In the genomic region with DNA sequence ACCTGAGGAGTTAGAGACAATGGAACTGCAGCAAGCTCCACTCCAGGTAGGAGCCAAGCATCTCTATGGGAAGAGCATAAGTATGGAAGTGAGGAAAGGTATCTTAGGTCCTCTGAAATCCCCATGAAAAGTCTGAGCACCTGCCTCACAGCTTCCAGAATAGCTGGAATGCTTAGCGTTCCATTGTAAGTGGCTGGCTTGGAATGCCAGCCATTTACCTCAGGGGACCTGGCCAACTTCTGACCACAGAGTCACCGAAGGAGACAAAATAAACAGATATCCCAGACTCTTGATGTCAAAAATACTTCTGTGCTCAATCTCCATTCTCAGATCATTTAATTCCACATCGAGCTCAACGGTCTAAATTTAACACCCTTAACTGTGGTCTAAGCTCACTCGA, we compare ENCODE assay signal across 24 mouse cellular contexts.
A peak's percentile ranks its signal among the peaks of the same experiment; 100 is the strongest.
DNase-seq lines count a peak whose midpoint lies in the region; ATAC-seq and TF ChIP-seq lines count a peak whose summit lies in the region.
"Had no signal": no experiment of that assay in that cellular context is flagged by ENCODE, and none has a peak within 500 bp of the region (broad histone marks: within the 10 kb centered on the region; RNA-seq: fewer than 3 reads in every experiment).

No protein-coding gene starts in this region.

- POLR2A ChIA-PET in Patski (lab: Charles Lee), result interaction anchor here (0.7 kb wide), 1 partner anchor 16 kb away, joined by 4 read pairs; no protein-coding TSS in a partner anchor

- WGBS in cerebellum, adult 2 months, result 83% methylated on average over 5 of the region's 5 CpGs

- no peak for TF ChIP-seq CTCF in Patski (IDR thresholded peaks at IDR 0.05)
- TF ChIP-seq CTCF in cerebellum, adult 2 months (IDR thresholded peaks at IDR 0.05; ENCODE audit: borderline replicate concordance, insufficient read depth, low read depth, low read length), result no peak

- intact Hi-C loops in left cerebral cortex, postnatal 14 days (cut with DNase I), result no loop called here
- intact Hi-C loops in left cerebral cortex, postnatal 36 days (cut with DNase I), result no loop called here

- ATAC-seq in Patski, result peak; percentile 80
- ATAC-seq: forebrain, embryonic 13.5 days; hindbrain, embryonic 16.5 days; midbrain, embryonic 13.5 days had no signal

- CTCF ChIA-PET in Patski (lab: Charles Lee), result interaction anchor here (0.9 to 1.6 kb wide), 3 partner anchors 35 to 523 kb away, joined by 3 to 5 read pairs (median 3); no protein-coding TSS in a partner anchor

- H3K4me1 ChIP-seq in cerebellum, adult 2 months (ENCODE audit: control insufficient read depth, insufficient read depth, low read length), result no peaks in the 10 kb centered on the region
- H3K4me1 ChIP-seq: liver, embryonic 15.5 days had no signal

- no peak overlapping the region for H3K27ac ChIP-seq in cerebellum, adult 2 months (ENCODE audit: insufficient read depth, low read length)
- H3K27ac ChIP-seq: embryonic facial prominence, embryonic 10.5 days; embryonic facial prominence, embryonic 15.5 days; forebrain, embryonic 13.5 days; liver, embryonic 15.5 days; macrophage; midbrain, embryonic 13.5 days; neural tube, embryonic 13.5 days had no signal

- no peak overlapping the region for H3K4me3 ChIP-seq in cerebellum, adult 2 months (replicated peaks; ENCODE audit: insufficient read depth, low read depth, low read length)
- H3K4me3 ChIP-seq: embryonic facial prominence, embryonic 10.5 days; embryonic facial prominence, embryonic 15.5 days; forebrain, embryonic 13.5 days; liver, embryonic 15.5 days; midbrain, embryonic 13.5 days; neural tube, embryonic 13.5 days had no signal

- in situ Hi-C loops in Patski (cut with MboI; ENCODE audit: low pct_unique_long_range_greater_than_20kb), result no loop called here

- TF ChIP-seq POLR2A in cerebellum, adult 2 months (IDR thresholded peaks at IDR 0.05; ENCODE audit: borderline replicate concordance, insufficient read depth, low read length), result no peak

- H3K27me3 ChIP-seq in Patski, result no peaks in the 10 kb centered on the region
- H3K27me3 ChIP-seq in cerebellum, adult 2 months (ENCODE audit: control insufficient read depth, insufficient read depth, low read length), result no peaks in the 10 kb centered on the region
- H3K27me3 ChIP-seq: embryonic facial prominence, embryonic 15.5 days; forebrain, embryonic 13.5 days; liver, embryonic 15.5 days; neural tube, embryonic 13.5 days had no signal

- DNase-seq in kidney, adult 18-20 months, result peak; percentile 10
- no peak for DNase-seq in kidney, postnatal 10 days
- peak; percentile 68 for DNase-seq in Patski (ENCODE audit: low read depth, low spot score)
- peak; percentile 55 to 61 for DNase-seq in lung, adult 18-20 months
- DNase-seq in lung, postnatal 10 days, result peak; percentile 19
- DNase-seq in left cerebral cortex, postnatal 14 days (ENCODE audit: low spot score in 2 of 2), result no peak
- DNase-seq in left cerebral cortex, postnatal 36 days (ENCODE audit: low spot score in 2 of 2), result no peak
- no peak for DNase-seq in cerebellum, adult 2 months
- DNase-seq: adrenal gland, postnatal 36 days; cerebellum, adult 8-10 months; cerebellum, postnatal 25 days; gastrocnemius, postnatal 10 days; heart, postnatal 14 days; liver; thymus, adult 2 months; thymus, postnatal 36 days had no signal

Comparison
In these comparisons a context has a peak if more than half of its experiments do, and no peak if none do; other contexts are left out.
1. DNase-seq: peak in kidney, adult 18-20 months (single experiment), Patski (single experiment), lung, adult 18-20 months (2 of 2) and lung, postnatal 10 days (single experiment); none in kidney, postnatal 10 days (single experiment), left cerebral cortex, postnatal 14 days (0 of 2), left cerebral cortex, postnatal 36 days (0 of 2) and cerebellum, adult 2 months (0 of 2).